Mouse (Mus musculus) Patski (cell line): ENCODE measurements around the gene Zfp748. TPM values are rescaled to one million over a fixed set of nuclear protein-coding genes. Genes with fewer than 3 reads are reported as not detected.

Source experiments
- ATAC-seq: fragments of 100-300 bp; one replicate; pipeline ENCODE4 v1.8.0; 2021
- CTCF ChIA-PET: fragments of 350-600 bp; sonication (Branson Sonifier 250); formaldehyde crosslinking; loops from one replicate; lab custom pipeline; 2022; ENCODE audit warnings: inconsistent platforms; lab: Charles Lee
- POLR2A ChIA-PET: fragments of 350-600 bp; sonication (Branson Sonifier 250); formaldehyde crosslinking; loops from one replicate; lab custom pipeline; 2022; ENCODE audit warnings: antibody characterized with exemption, inconsistent platforms; lab: Charles Lee
- DNase-seq: peaks from one replicate; pipeline ENCODE4 v3.0.0-alpha.2; 2011; ENCODE audit warnings: low read depth, low spot score
- H3K27me3 ChIP-seq: fragments of 371-371 bp; one replicate; pipeline ENCODE4 v1.5.1; 2021
- CTCF ChIP-seq: fragments of 100-300 bp; IDR thresholded peaks from one replicate; pipeline ENCODE4 v1.5.1; 2021
- in situ Hi-C: fragments of 300-500 bp; cut with MboI; formaldehyde crosslinking; loops from 3 replicates; pipeline ENCODE4 v1.11.1; 2018; ENCODE audit warnings: low pct_unique_long_range_greater_than_20kb, mixed read lengths
- polyA plus RNA-seq: library from polyadenylated mRNA; unstranded; gene quantifications from one replicate; pipeline ENCODE4 v1.2.3, GENCODE M21; 2021

Gene Zfp748
- 6.3 TPM for polyA plus RNA-seq

DNA sequence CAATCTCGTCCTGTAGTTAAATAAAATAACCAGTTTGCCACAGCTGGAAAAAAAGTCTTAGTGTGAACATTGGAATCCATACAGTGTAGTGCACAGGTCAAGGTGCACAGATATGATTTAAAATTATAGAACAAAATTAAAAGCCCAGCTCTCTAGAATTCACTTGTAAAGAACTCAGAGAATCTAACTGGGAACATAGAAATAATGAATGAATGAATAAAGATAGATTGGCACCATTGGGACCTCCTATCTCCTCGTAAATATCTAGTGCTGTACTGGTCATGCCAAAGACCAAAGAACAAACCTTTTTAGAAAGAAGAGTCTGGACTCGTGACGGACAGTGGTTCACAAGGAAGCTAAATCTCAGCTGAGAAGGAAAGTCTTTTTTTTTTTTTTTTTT, at the start of gene Zfp748:
TSS of gene Zfp748 (minus strand) at position 101 of the 400 bp plus-strand sequence.
- DNase-seq = no peak
- in situ Hi-C loops = no loop called here
- no peaks in the 10 kb centered on the region for H3K27me3 ChIP-seq
- POLR2A ChIA-PET = no interaction called here
- no peak for TF ChIP-seq CTCF
- CTCF ChIA-PET = no interaction called here
- ATAC-seq = no peak

DNA sequence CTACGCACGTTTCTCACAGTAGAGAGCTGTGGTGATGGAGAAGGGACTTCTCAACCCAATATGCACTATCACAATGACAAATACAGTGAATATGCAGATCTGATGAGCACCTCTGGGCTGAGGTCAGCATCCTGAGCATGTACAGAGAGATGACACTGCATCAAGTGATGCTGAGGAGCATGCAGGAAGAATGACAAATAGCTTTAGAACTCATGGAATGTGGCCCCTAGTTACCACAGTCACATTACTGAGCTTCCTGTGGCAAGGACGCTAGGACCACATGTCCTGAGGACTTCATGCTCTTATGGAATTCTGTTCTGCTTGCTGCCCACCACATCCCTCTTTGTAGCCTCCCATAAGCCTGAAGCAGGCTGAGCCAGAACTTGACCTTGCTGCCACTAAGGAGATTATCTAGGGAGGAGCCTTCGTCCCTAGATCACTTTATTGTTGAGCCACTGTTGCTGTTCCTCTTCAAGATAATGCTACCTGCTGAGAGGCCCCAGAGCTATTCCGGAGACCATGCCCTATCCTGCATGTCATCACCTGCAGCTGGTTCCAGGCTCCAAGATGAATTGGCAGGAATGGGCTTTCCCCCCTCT, 19.1 kb upstream of the Zfp748 start:
- in situ Hi-C loops = no loop called here
- no peaks in the 10 kb centered on the region for H3K27me3 ChIP-seq
- POLR2A ChIA-PET = no interaction called here
- DNase-seq (no peak), ATAC-seq (peak; percentile 99)
- TF ChIP-seq CTCF = no peak
- CTCF ChIA-PET = no interaction called here

DNA sequence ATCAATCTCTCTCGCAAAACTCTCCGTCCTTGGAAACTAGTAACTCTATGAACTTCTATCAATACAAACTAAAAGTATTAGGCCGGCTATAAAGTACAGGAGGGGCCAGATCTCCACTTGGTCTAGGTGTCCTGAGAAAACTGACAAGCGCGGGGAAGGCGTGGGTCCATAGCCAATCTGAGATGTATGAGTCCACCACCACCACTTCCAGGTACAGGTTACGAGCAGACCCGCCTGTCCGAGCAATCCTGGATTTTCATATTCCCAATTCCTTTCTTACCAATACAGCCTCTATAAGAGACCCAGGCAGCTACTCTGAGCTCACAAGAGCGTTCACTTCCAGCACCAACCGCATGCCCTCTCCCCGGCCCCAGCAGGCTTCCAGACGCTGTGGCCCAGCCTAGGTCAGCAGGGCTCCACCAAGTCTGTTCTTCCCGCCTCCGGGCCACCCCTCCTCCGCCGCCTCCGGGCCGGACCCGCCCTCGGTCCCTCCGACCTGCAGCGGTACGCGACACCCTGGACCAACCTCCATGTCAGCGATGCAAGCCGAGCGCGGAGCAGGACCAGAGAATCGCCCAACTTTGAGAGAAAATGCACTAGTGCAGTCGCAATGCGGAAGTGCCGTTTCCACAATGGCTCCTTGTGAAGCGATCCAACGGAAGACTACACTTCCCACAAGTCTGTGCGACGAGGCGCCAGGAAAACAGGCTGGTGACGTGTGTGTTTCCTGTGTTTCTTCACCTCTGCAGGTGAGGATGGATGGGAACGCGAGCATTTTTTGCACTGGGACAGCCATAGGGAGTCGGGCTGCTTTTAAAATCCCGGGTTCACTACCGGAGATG, 904 bp downstream of the Zfp748 start:
- peak; percentile 54 for DNase-seq
- ChIA-PET POLR2A (no interaction called here), CTCF (no interaction called here)

DNA sequence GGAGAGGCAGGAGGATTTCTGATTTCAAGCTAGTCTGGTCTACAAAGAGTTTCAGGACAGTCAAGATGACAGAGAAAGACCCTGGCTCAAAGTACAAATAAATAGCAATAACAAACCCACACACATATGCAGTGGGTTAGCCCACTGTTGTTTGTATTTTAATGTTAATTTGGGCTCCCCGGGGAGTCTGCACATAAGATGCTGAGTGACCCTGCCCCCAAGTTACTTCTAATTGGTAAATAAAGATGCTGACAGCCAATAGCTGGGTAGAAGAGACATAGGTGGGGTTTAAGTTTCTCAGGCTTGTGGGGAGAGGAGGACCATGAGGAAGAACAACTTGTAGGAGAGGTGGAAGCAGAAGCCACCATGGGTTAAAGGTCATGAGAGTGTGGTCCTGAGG, 7.7 kb downstream of the Zfp748 start:
- in situ Hi-C loops = no loop called here

More for the DNA sequence above, 904 bp downstream of the Zfp748 start:
- in situ Hi-C loops = no loop called here
- ATAC-seq = peak; percentile 98
- TF ChIP-seq CTCF = no peak
- H3K27me3 ChIP-seq = no peaks in the 10 kb centered on the region

DNA sequence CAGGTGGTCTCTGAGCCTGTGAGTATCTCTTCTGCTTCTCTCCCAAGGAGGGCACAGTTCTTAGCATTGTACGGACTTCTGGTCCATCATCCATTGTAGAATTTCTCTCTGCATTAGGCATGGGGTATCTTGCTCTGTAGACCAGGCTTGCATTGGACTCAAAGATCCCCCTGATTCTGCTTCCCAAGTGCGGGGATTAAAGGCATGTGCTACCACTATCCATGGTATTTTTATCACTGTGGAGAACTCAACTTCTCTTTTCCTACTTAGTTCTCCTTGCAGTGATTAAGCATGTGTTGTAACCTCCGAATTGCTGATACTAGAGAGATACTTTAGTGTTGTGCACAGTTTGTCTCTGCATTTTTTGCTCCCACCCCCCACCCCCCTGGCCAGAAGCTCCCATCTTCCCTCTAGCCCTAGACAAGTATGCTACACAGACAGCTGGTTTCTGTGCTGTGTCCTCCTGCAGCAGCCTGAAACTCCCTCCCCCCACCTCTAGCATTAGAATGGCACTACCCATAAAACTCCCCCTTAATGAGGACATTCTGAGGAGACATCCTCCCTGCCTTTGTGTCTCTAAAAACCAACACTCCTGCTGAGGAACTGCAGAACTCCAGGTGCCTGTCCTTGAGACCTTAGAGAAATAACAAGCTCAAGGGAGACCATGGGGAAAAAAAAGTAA, 26.4 kb downstream of the Zfp748 start:
- no peak for TF ChIP-seq CTCF
- ATAC-seq = no peak
- ChIA-PET POLR2A (no interaction called here), CTCF (no interaction called here)
- no peaks in the 10 kb centered on the region for H3K27me3 ChIP-seq
- DNase-seq = no peak
- in situ Hi-C loops = no loop called here

More for the DNA sequence above, 7.7 kb downstream of the Zfp748 start:
- DNase-seq = no peak
- no peak for ATAC-seq
- ChIA-PET POLR2A (no interaction called here), CTCF (no interaction called here)
- no peak for TF ChIP-seq CTCF
- no peaks in the 10 kb centered on the region for H3K27me3 ChIP-seq

- no peaks in the 10 kb centered on the region for H3K27me3 ChIP-seq
- CTCF ChIA-PET = no interaction called here
- DNase-seq (peak; percentile 71), ATAC-seq (peak; percentile 97)
- POLR2A ChIA-PET = no interaction called here
- in situ Hi-C loops = no loop called here
- TF ChIP-seq CTCF = no peak
Observed at GRCm38 (mm10) chr13:67525753-67526410, 27.7 kb downstream of the Zfp748 start, which contains the start of the genes Gm26965 and Zfp87. Gene Gm26965 (minus strand): TSS chr13:67526151. Gene Zfp87 (minus strand): TSS chr13:67526177.

DNA sequence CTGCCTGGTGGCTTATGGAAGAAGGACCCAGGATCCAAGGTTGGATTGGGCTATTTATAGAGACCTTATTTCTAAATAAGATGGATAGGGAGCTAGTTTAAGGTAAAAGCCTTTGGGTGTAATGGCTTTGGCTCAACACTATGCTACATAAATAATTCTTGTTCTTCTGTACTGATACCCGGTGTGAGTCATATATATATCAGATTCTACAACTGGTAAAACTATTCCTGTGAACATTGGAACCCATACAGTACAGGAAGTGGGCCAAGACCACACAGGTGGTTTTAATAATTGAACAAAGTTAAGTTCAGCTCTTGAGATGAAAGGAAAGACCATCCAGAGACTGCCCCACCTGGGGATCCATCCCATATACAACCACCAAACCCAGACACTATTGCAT, 52.7 kb downstream of the Zfp748 start:
- no peak for TF ChIP-seq CTCF
- ATAC-seq (no peak), DNase-seq (no peak)
- in situ Hi-C loops = loop anchor here (25.0 kb wide), 1 partner anchor 589 kb away; the partner anchor contains the start of gene Gm10767
- ChIA-PET CTCF (interaction anchor here (0.8 kb wide), 1 partner anchor 9 kb away, joined by 4 read pairs; no protein-coding TSS in a partner anchor), POLR2A (interaction anchor here (0.7 to 1.0 kb wide), 2 partner anchors 9 to 19 kb away, joined by 3 read pairs; no protein-coding TSS in a partner anchor)
- no peaks in the 10 kb centered on the region for H3K27me3 ChIP-seq

GRCm38 (mm10) chr13:67500084-67500719, 53.4 kb downstream of the Zfp748 start, which contains the start of gene Zfp58:
Gene Zfp58 (minus strand): TSS chr13:67500555.
- CTCF ChIA-PET = no interaction called here
- ATAC-seq (peak; percentile 99), DNase-seq (peak; percentile 58)
- H3K27me3 ChIP-seq = no peaks in the 10 kb centered on the region
- POLR2A ChIA-PET = interaction anchor here (1.0 kb wide), 1 partner anchor 18 kb away, joined by 3 read pairs; no protein-coding TSS in a partner anchor
- TF ChIP-seq CTCF = no peak
- in situ Hi-C loops = loop anchor here (25.0 kb wide), 1 partner anchor 588 kb away; the partner anchor contains the start of gene Gm10767

- ATAC-seq = no peak
- in situ Hi-C loops = no loop called here
- H3K27me3 ChIP-seq = no peaks in the 10 kb centered on the region
Observed at GRCm38 (mm10) chr13:67495631-67496030, 58.0 kb downstream of the Zfp748 start.

More at GRCm38 (mm10) chr13:67495631-67496030, 58.0 kb downstream of the Zfp748 start:
- no peak for DNase-seq
- POLR2A ChIA-PET = no interaction called here
- TF ChIP-seq CTCF = no peak
- CTCF ChIA-PET = no interaction called here

Other genes with a start within 250 kb of the Zfp748 start
- 3.1 TPM for gene Zfp457, start 247.3 kb downstream of the Zfp748 start, polyA plus RNA-seq
- gene Zfp595, start 221.3 kb downstream of the Zfp748 start, polyA plus RNA-seq = 3.2 TPM
- 1.4 TPM for gene Gm28044, start 193.3 kb downstream of the Zfp748 start, polyA plus RNA-seq
- 2.4 TPM for gene Zfp953, start 193.2 kb downstream of the Zfp748 start, polyA plus RNA-seq
- 0.90 TPM for gene Gm28041, start 178.1 kb downstream of the Zfp748 start, polyA plus RNA-seq
- 4.8 TPM for gene Zfp456, start 178.0 kb downstream of the Zfp748 start, polyA plus RNA-seq
- 6.5 TPM for gene Zfp429, start 154.0 kb downstream of the Zfp748 start, polyA plus RNA-seq
- not detected for gene Zfp459, start 132.4 kb downstream of the Zfp748 start, polyA plus RNA-seq
- gene Zfp874a, start 102.2 kb downstream of the Zfp748 start, polyA plus RNA-seq = 11.3 TPM
- 11.3 TPM for gene Zfp874b, start 69.6 kb downstream of the Zfp748 start, polyA plus RNA-seq
- 9.2 TPM for gene Zfp58, start 53.3 kb downstream of the Zfp748 start, polyA plus RNA-seq
- gene Gm26965, start 27.7 kb downstream of the Zfp748 start, polyA plus RNA-seq = not detected
- gene Zfp87, start 27.7 kb downstream of the Zfp748 start, polyA plus RNA-seq = 14.2 TPM
- 7.5 TPM for gene Zfp729b, start 55.9 kb upstream of the Zfp748 start, polyA plus RNA-seq
- gene Gm49345, start 83.9 kb upstream of the Zfp748 start, polyA plus RNA-seq = 1.2 TPM
- 4.4 TPM for gene Zfp729a, start 84.0 kb upstream of the Zfp748 start, polyA plus RNA-seq
- gene Zfp738, start 133.2 kb upstream of the Zfp748 start, polyA plus RNA-seq = 6.8 TPM
- 11.8 TPM for gene Zfp65, start 175.3 kb upstream of the Zfp748 start, polyA plus RNA-seq
- 3.2 TPM for gene Zfp85, start 201.4 kb upstream of the Zfp748 start, polyA plus RNA-seq
- gene Zfp493, start 225.9 kb upstream of the Zfp748 start, polyA plus RNA-seq = 1.2 TPM